Mouse (Mus musculus) natural killer cell, adult 2 months (primary cell): ENCODE results near the gene AC129217.1.

Experiments used
- DNase-seq, 2 experiments: peaks; one replicate each; pipeline ENCODE4 v3.0.0; 2022; ENCODE audit warnings: low spot score in 2 of 2

The AC129217.1 gene

GRCm38 (mm10) chr19:8829660-8830059, at the start of gene AC129217.1:
Gene AC129217.1, plus strand, starts transcription at chr19:8829773.
- no peak for DNase-seq

- peak; percentile 88 to 92 for DNase-seq
Measured at GRCm38 (mm10) chr19:8786008-8786781, 43.4 kb upstream of the AC129217.1 start, which contains the start of gene Taf6l. Gene Taf6l, minus strand, starts transcription at chr19:8786417.

- DNase-seq, result no peak
Measured at GRCm38 (mm10) chr19:8788521-8788920, 41.1 kb upstream of the AC129217.1 start.

GRCm38 (mm10) chr19:8789171-8789570, 40.4 kb upstream of the AC129217.1 start:
- no peak for DNase-seq

- no peak for DNase-seq
Measured at GRCm38 (mm10) chr19:8790171-8790570, 39.4 kb upstream of the AC129217.1 start.

GRCm38 (mm10) chr19:8798264-8798946, 31.2 kb upstream of the AC129217.1 start, which contains the start of gene Polr2g:
Gene Polr2g, minus strand, starts transcription at chr19:8798577.
- peak; percentile 80 to 89 for DNase-seq

- DNase-seq, result no peak
Measured at GRCm38 (mm10) chr19:8798947-8799315, 30.6 kb upstream of the AC129217.1 start.

- peak; percentile 91 to 93 for DNase-seq
Measured at GRCm38 (mm10) chr19:8802130-8802821, 27.3 kb upstream of the AC129217.1 start, which contains the start of gene Zbtb3. Gene Zbtb3, plus strand, starts transcription at chr19:8802555.

- no peak for DNase-seq
Measured at GRCm38 (mm10) chr19:8803204-8803780, 26.3 kb upstream of the AC129217.1 start.

GRCm38 (mm10) chr19:8803879-8804660, 25.5 kb upstream of the AC129217.1 start:
- DNase-seq, result peak in 1 of 2 experiments; percentile 23

GRCm38 (mm10) chr19:8806810-8807209, 22.8 kb upstream of the AC129217.1 start:
- no peak for DNase-seq

- DNase-seq, result no peak
Measured at GRCm38 (mm10) chr19:8815812-8816211, 13.8 kb upstream of the AC129217.1 start.

- no peak for DNase-seq
Measured at GRCm38 (mm10) chr19:8817001-8817400, 12.6 kb upstream of the AC129217.1 start.

GRCm38 (mm10) chr19:8818301-8818798, 11.2 kb upstream of the AC129217.1 start:
- no peak for DNase-seq

GRCm38 (mm10) chr19:8818801-8819595, 10.6 kb upstream of the AC129217.1 start, which contains the start of gene Ttc9c:
Gene Ttc9c, minus strand, starts transcription at chr19:8819333.
- DNase-seq, result peak; percentile 91 to 92

GRCm38 (mm10) chr19:8819596-8820423, 9.8 kb upstream of the AC129217.1 start, which contains the start of gene Hnrnpul2:
Gene Hnrnpul2, plus strand, starts transcription at chr19:8820010.
- DNase-seq, result peak; percentile 98

GRCm38 (mm10) chr19:8820424-8820956, 9.1 kb upstream of the AC129217.1 start:
- DNase-seq, result no peak

GRCm38 (mm10) chr19:8821146-8821545, 8.4 kb upstream of the AC129217.1 start:
- no peak for DNase-seq

- DNase-seq, result no peak
Measured at GRCm38 (mm10) chr19:8822696-8823095, 6.9 kb upstream of the AC129217.1 start.
